In genomic region chr9:66503879-66504411, GRCm38 (mm10) we compare ENCODE assay signal across 8 mouse cellular contexts. TPM values are rescaled to one million over a fixed set of nuclear protein-coding genes. Genes with fewer than 3 reads are reported as not detected.
DNase-seq lines count a peak whose midpoint lies in the region; ATAC-seq and TF ChIP-seq lines count a peak whose summit lies in the region.
"Had no signal": no experiment of that assay in that cellular context is flagged by ENCODE, and none has a peak within 500 bp of the region (broad histone marks: within the 10 kb centered on the region; RNA-seq: fewer than 3 reads in every experiment).

No protein-coding gene starts in this region.

- peak overlapping the region; percentile 25; the same call in 1 of the 2 replicates for H3K9ac ChIP-seq in liver, embryonic 11.5 days (ENCODE audit: low read depth, low read length)

- H3K27ac ChIP-seq in left cerebral cortex, adult 2 months = peak overlapping the region; percentile 82
- peak overlapping the region; percentile 85 for H3K27ac ChIP-seq in liver, embryonic 11.5 days (ENCODE audit: low read depth, low read length)

- no peak overlapping the region for H3K4me3 ChIP-seq in left cerebral cortex, adult 2 months
- H3K4me3 ChIP-seq in liver, embryonic 11.5 days (ENCODE audit: low read depth, low read length) = no peak overlapping the region

- 47% methylated on average over 4 of the region's 4 CpGs for WGBS in liver, embryonic 11.5 days

- intact Hi-C loops in left cerebral cortex, adult 2 months (cut with DNase I) = no loop called here
- intact Hi-C loops in left cerebral cortex, postnatal 10 days (cut with DNase I) = no loop called here

- peaks cover 36% of the 10 kb centered on the region for H3K36me3 ChIP-seq in liver, embryonic 11.5 days (ENCODE audit: control insufficient read depth, insufficient read depth, low read length)

- peak; percentile 12 for TF ChIP-seq CTCF in left cerebral cortex, adult 2 months (IDR thresholded peaks at IDR 0.05)

- H3K27me3 ChIP-seq in liver, embryonic 11.5 days (replicated peaks; ENCODE audit: control insufficient read depth, insufficient read depth, low read length) = no peaks in the 10 kb centered on the region

- H3K9me3 ChIP-seq in liver, embryonic 11.5 days (ENCODE audit: control insufficient read depth, low read length) = no peaks in the 10 kb centered on the region

- peak overlapping the region; percentile 32 for H3K4me2 ChIP-seq in liver, embryonic 11.5 days

- DNase-seq in left cerebral cortex, adult 2 months (ENCODE audit: extremely low spot score in 1 of 2, low spot score in 2 of 2) = no peak
- no peak for DNase-seq in left cerebral cortex, postnatal 10 days (ENCODE audit: extremely low spot score in 1 of 2, low spot score in 2 of 2)
- peak; percentile 69 for DNase-seq in T-cell, adult 2 months (ENCODE audit: low spot score)
- DNase-seq in liver, embryonic 11.5 days (ENCODE audit: low spot score) = no peak
- peak; percentile 51 for DNase-seq in thymus, postnatal 14 days
- DNase-seq in gastrocnemius, postnatal 10 days = no peak
- no peak for DNase-seq in left cerebral cortex, adult 18-20 months (ENCODE audit: low spot score in 2 of 2)
- DNase-seq: adrenal gland, adult 8-10 months had no signal

- peaks cover 38% of the 10 kb centered on the region for H3K4me1 ChIP-seq in liver, embryonic 11.5 days (replicated peaks; ENCODE audit: control insufficient read depth, insufficient read depth, low read length)

- peak; percentile 80 for ATAC-seq in liver, embryonic 11.5 days (replicated peaks; ENCODE audit: low FRiP score)

RNA-seq across cellular contexts. Expression of gene Fbxl22, which starts 10.4 kb away (rescaled TPM):
- total RNA-seq in left cerebral cortex, adult 2 months (2021) = under 1 TPM; 0.28 to 0.38 TPM
- total RNA-seq in left cerebral cortex, postnatal 10 days (2021) = under 1 TPM; 0.28 to 0.36 TPM
- polyA plus RNA-seq in liver, embryonic 11.5 days (2014; fragmentation: Nextera tagmentation; extraction: Ambion mirVana) = 1.3 and 1.5 TPM in 2 replicates
- total RNA-seq in gastrocnemius, postnatal 10 days (2021) = 10 to 100 TPM; 36.0 to 38.6 TPM
- under 1 TPM; 0.23 to 0.52 TPM for total RNA-seq in left cerebral cortex, adult 18-20 months (2021)

Comparison
In these comparisons a context has a peak if more than half of its experiments do, and no peak if none do; other contexts are left out.
1. DNase-seq: peak in T-cell, adult 2 months (single experiment) and thymus, postnatal 14 days (single experiment); none in left cerebral cortex, adult 2 months (0 of 2), left cerebral cortex, postnatal 10 days (0 of 2), liver, embryonic 11.5 days (single experiment), gastrocnemius, postnatal 10 days (single experiment) and left cerebral cortex, adult 18-20 months (0 of 2).
2. RNA of gene Fbxl22, which starts 10.4 kb away (total RNA-seq): 36.0 to 38.6 TPM in gastrocnemius, postnatal 10 days; 0.23 to 0.52 TPM in left cerebral cortex, adult 18-20 months, 0.28 to 0.38 TPM in left cerebral cortex, adult 2 months and 0.28 to 0.36 TPM in left cerebral cortex, postnatal 10 days; every median in the first group is over 10 times any median in the second.